Mouse (Mus musculus) gastrocnemius, postnatal 10 days (tissue): Measurements from ENCODE around the gene Fkbp5. TPM values are rescaled to one million over a fixed set of nuclear protein-coding genes. Genes with fewer than 3 reads are reported as not detected.
"Not testable (repeated sequence)": the region's sequence is repeated elsewhere in the genome, so short reads cannot be mapped to it uniquely, and the experiment has no call there.

Source experiments
- DNase-seq: peaks from one replicate; pipeline ENCODE4 v3.0.0; 2021; ENCODE audit warnings: mixed read lengths
- long read RNA-seq, 2 experiments: library from polyadenylated mRNA; stranded (forward); transcript quantifications; one replicate each; pipeline ENCODE4 v2.0.0; 2021
- total RNA-seq, 2 experiments: library from RNA; stranded (reverse); gene quantifications; 2 replicates each; pipeline ENCODE4 v1.2.3; 2021

Gene Fkbp5
- 10 to 100 TPM in 1 of 2 experiments, 1 to 10 TPM in 1; 6.0 to 14.4 TPM for total RNA-seq
- long read RNA-seq, experiment 1, partial matches to known transcripts = 1 of 3 reads
- long read RNA-seq, experiment 1, other reads (novel, unspliced or antisense) = 2 of 3 reads
- long read RNA-seq, experiment 2, partial matches to known transcripts = 0 of 7 reads
- long read RNA-seq, experiment 2, other reads (novel, unspliced or antisense) = 4 of 7 reads

DNA sequence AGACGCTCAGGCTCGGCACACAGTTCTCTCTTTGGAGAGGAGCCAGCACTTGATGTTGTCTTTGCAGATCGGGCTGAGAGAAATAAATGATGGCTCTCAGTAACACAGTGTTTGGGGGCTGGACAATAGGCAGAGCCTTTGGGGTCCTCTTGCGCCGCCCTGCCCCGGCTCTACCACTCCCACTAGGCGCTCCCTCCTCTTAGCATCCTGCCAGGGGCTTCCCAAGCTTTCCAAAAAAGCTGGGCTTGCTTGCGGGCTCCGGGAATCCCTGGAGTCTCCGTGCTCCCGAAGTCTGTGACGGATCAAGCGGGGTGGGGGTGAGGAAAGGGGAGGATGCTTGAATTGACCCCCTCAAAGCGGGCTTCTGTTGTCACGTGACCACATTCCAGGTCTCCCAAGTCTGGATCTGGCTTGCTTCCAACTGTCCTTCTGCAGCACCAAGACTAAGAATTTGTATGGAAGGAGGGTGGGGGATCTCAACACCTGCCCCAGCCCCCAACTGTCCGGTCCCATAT, at the start of gene Fkbp5:
Gene Fkbp5, minus strand, starts transcription at position 87 of the 515 bp plus-strand sequence.
- DNase-seq = peak; percentile 57

GRCm38 (mm10) chr17:28565181-28565580, 47.9 kb upstream of the Fkbp5 start:
- DNase-seq = no peak

DNA sequence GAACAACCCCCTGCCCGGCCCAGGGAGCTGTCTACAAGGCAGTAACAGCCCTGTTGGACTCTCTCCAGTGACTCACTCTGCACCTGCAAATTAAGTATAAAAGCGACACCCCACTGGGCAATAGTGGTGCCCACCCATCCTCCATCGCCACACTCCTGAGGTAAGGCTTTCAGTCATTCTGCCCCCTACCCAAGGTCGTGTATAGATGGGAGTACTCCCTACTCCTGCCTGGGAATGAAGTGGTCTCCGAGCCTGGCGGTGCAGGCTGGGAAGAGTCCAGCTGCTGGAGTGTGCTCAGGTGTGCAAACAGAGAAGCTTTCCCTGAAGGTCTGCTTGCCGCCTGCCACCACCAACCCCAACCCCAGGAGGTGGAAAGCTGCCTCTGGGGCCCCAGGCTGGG, 44.3 kb upstream of the Fkbp5 start:
- DNase-seq = no peak

DNA sequence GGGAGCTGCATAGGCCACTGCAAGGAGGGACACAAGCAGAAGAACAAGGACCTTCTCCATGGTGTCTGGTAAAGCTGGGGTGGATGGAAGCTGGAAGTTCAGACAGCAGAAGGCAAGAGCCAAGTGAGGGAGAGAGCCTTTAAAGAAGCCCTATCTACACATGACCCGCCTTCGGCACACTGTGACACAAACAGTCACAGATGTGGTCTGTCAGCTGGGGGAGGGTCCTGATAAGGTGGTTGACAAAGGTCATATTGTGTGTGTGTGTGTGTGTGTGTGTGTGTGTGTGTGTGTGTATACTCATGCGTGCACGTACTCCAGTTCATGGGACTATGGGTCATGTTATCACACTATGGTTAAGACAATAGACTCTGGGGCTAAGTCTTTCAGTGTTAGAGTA, 43.3 kb upstream of the Fkbp5 start, which contains the start of gene Clps:
Gene Clps, minus strand, starts transcription at position 169 of the 400 bp plus-strand sequence.
- no peak for DNase-seq

DNA sequence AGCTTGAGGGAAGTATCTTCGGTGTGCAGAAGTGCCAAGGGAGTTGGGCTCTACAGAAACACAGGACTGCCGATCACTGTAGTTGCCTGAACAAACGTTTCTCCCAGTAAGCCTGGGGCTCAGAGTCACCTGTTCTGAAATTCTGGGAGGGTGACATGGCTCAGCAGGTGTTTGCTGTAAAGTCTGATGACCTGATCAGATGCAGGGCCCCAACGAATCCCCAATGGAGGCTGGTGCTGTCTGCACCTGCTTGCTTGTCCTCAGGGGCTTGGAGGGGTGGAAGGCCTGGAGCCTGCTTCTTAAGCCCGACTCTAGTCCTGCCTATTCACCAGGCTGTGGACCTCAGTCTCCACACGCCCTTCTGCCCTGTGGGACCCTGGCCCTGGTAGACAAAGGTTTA, 40.4 kb upstream of the Fkbp5 start:
- DNase-seq = no peak

DNA sequence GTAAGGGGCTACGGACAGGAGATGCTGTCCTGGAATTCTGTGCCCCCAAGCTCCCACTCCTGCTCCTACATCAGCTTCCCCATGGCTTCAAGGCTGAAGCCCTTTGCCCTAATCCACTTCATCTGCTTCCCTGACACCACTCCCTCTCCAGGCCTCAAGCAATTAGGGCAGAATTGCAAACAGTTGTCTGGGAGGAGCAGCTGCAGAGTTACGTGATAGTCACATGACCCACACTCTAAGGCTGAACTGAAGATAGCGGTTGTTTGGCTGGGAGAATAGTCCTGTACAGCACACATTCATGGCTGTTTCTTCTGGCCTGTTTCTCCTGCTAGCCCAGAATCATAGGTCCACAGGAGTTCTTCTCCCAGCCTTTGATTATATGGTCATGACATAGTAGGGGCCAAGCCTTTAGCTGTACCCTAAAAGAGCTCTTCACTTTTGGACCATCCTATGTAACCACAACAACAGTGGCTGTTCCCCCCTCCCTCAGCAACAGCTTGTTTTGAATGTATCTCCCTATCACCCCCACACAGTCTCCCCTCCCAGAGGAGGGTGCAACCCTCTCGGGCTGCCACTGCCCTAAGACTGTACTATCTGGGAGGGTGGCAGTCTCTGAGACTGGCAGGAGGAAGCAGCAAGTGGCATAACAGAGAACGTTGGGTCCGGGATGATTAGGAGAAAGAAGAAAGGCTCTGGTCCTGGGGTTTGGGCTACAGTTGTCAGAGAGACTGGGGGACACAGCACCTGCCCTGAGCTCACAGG, 39.5 kb upstream of the Fkbp5 start:
- DNase-seq = no peak

GRCm38 (mm10) chr17:28554021-28554420, 36.7 kb upstream of the Fkbp5 start:
- not testable (repeated sequence) for DNase-seq

GRCm38 (mm10) chr17:28553040-28553793, 35.9 kb upstream of the Fkbp5 start:
- peak; percentile 68 for DNase-seq

DNA sequence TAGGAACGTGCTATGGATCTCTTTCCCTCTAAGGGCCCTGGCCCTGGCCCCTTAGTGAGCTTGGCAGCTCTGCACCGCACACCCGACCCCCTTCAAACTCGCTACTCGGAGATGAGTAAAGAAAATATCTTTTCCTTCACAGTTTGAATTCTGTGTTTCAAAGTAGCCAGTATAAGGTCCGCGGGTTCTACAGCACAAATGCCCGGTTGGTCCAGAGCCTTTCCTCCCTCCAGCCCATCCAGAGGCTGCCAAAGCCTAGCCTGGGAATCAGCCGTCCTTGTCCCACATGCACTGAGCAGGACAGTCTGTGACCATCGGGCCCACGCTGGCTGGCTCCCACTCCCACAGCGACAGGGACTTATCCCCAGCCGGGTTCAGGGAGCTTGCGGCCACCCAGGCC, 31.8 kb upstream of the Fkbp5 start, which contains the start of gene Clpsl2:
Gene Clpsl2, plus strand, starts transcription at position 301 of the 400 bp plus-strand sequence.
- DNase-seq = no peak

DNA sequence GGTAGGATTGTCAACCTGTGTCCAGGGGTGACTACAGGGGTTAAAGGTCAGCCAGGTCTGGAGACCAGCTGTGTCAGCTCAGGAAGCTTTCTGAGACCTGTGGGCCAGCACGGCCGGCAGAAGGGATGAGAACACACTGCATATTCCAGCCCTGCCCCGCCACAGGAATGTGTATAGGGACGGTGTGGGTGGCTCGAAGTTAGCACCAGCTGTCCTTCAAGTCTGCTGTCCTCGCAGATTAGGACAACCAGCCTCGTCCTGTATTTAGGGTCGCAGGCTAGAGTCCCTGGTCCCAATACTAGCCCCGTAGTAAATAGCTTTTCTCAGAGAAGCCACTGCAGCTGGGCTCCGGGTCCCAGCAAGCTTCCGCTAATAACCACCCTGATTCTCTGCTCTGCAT, 31.2 kb upstream of the Fkbp5 start:
- DNase-seq = no peak

DNA sequence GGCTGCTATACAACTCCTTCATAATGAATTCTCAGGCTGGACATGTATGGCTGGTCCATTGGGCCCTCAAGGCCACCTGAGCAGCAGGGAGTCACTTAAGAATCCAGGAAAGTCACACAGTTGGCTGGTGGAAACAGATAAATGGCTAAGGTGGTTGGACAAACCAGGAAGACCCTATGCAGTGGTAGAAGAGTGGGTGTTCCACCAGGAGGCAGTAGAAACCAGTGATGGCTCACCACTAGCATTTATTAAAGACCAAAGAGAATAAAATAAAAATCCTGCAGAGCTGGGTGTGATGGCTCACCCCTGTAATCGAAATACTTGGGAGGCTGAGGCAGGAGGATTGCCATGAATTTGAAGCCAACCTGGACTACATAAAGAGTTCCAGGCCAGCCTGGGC, 29.6 kb upstream of the Fkbp5 start:
- no peak for DNase-seq

DNA sequence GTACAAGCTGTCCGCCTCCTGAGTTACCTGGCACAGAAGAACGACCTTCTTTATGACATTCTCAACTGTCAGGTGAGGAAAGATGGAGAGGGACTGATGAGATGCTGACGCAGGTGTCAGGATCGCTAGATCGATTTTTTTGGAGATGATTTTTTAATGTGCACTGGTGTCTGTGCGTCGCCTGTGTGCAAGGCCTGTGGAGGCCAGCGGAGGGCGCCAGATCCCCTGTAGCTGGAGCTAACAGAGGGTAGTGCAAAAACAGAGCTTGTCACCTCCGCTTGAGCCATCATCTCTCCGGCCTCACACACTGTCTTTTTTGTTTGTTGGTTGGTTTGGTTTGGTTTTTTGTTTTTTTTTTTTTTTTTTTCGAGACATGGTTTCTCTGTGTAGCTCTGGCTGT, 20.6 kb upstream of the Fkbp5 start:
- no peak for DNase-seq

DNA sequence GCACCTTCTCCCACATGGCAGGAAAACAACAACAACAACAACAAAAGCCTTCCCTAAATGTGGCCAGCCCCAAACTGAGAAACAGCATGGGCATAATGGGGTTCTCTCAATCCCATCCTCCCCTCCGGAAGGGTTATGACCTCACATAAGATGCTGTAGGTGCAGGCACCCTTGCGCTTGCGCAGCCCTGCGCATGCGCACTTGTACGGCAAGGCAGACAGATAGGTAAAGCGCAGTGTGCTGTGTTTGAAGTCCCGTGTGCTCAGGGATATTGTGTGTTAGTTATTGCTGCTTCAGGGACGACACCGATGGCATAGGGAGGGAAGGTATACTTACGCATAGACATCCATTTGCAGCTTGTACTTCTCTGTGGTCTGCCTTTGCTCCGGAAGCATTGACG, 16.0 kb upstream of the Fkbp5 start:
- no peak for DNase-seq

DNA sequence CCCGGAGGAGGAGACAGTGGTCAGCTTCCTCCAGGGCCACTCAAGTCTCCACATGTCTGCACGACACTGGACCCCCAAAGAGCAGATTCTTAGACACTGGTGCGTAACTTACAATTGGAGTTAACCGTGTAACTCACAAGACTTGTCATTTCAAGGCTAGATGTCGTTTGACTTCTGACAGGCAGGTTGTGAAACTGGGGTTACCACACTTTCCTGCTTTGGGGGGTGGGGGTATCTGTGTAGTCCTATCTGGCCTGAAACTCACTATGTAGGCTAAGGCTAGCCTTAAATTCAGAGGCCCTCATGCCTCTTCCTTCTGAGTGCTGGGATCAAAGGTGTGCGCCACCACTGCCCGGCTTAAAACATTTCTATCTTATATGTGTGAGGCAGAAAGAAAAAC, 15.2 kb upstream of the Fkbp5 start:
- no peak for DNase-seq

- DNase-seq = no peak
Observed at GRCm38 (mm10) chr17:28531946-28532345, 14.6 kb upstream of the Fkbp5 start.

DNA sequence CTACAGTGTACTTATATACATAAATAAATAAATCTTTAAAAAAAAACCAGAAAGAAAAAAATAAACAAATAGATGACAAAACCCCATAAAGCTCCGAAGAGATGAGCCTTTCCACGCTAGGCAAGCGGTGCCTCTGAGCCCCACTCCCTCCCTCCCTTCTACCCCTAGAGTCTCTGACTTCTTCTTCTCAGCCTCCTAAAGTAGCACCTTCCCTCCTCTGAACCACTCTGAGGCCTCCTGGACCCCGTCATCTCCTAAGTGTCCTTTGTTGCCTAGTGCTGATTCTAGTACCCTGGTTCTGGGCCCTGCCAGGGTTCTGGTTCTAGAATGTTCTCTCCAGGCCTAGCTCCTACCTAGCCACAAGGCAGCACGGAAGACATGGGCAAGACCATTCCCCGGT, 13.2 kb upstream of the Fkbp5 start, which contains the start of gene Armc12:
Gene Armc12, plus strand, starts transcription at position 301 of the 400 bp plus-strand sequence.
- no peak for DNase-seq

GRCm38 (mm10) chr17:28529116-28529515, 11.8 kb upstream of the Fkbp5 start:
- no peak for DNase-seq

DNA sequence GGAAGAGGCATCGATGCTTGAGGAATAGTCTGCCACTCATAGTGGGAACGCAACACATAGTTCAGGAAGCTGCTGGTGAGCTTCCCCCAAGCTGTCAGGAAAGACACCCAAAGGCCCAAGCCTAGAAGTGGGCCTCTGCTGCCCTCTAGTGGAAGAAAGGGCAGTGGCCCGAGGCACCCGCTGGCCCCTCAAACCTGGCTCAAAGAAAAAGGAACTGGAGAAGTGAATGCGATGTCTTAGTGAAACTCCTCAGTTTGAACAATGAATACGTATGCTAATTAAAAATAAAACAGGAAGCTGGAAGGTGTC, 10.7 kb upstream of the Fkbp5 start:
- peak; percentile 88 for DNase-seq

GRCm38 (mm10) chr17:28527184-28528042, 10.1 kb upstream of the Fkbp5 start:
- DNase-seq = peak; percentile 53

GRCm38 (mm10) chr17:28524831-28525430, 7.6 kb upstream of the Fkbp5 start:
- DNase-seq = no peak

GRCm38 (mm10) chr17:28524009-28524695, 6.8 kb upstream of the Fkbp5 start:
- DNase-seq = no peak
